Mouse (Mus musculus): Measurements from ENCODE around the gene Tdrd1. TPM values are rescaled to one million over a fixed set of nuclear protein-coding genes. Genes with fewer than 3 reads are reported as not detected.
"Not testable (repeated sequence)": the region's sequence is repeated elsewhere in the genome, so short reads cannot be mapped to it uniquely, and the experiment has no call there.

Gene Tdrd1
- under 1 TPM; 0.28 to 0.44 TPM for total RNA-seq (2021)
- long read RNA-seq, experiment 1 = 0 reads
- long read RNA-seq, experiment 2 = 0 reads

DNA sequence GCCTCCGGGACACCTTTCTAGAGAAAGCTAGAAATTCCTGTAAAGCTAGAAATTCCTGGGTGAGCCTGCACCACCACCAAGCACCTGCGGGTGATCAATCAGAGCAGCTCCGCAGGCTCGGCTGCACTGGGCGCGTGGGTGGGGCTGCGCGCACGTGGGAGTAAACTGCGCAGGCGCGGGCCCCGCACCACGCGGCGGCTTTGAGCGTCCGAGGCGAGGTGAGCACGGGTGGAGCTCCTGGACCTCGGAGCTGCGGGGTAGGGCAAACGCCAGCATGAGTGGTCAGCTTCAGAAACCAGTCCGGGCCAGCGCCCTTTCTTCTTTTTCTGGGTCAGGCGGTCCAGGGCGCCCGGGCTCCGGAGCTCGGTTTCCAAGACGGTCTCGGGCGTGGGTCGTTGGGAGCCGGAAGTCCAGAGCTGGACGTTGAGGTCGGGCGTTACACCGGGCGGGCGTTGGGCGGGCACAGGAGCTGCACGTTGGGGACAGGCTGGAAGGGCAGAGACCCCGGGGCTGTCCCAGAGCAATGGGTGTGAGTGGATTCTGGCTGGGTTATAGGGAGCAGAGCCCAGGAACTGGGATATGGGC, at the start of gene Tdrd1:
TSS of gene Tdrd1 (plus strand) at position 163 of the 585 bp plus-strand sequence.
- DNase-seq (ENCODE audit: low spot score in 2 of 2) = no peak

DNA sequence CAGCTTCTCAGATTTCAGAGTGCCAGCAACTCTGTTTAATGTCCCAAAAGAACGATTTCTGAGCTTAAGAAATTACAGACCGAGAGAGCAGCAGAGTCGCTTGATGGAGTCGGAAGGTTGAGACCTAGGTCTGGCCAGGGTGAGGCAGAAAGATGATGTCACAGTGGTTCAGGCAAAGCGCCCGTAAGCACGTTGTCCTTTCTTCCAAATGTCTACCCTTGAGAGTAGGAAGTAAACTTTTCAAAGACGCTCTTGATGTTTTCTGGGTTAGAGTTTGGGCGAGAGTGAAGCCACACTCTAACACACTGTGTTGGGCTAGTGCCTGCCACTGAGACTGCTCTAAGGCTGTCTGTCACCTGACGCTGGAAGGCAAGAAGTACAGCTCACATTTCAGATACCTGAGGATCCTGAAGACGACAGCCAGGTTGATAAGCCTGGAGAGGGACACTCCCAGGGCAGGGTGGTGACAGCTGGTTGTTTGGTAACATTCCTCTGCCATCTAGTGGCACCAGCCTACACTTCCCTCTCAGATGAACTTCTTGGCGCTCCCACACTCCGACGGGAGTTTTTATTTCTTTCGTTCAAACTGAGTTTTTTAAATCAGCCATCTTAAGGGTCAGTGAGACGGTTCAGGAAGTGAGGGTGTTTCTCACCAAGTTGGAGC, 49.2 kb upstream of the Tdrd1 start:
- DNase-seq (ENCODE audit: low spot score in 2 of 2) = peak; percentile 44 to 51

DNA sequence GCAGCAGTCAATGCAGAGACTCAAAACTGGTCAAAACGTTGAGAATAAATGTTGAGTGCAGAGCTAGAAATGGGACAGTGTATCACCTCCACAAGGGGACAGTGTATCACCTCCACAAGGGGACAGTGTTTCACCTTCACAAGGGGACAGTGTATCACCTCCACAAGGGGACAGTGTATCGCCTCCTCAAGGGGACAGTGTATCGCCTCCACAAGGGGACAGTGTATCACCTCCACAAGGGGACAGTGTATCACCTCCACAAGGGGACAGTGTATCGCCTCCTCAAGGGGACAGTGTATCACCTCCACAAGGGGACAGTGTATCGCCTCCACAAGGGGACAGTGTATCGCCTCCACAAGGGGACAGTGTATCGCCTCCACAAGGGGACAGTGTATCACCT, 47.5 kb upstream of the Tdrd1 start:
- DNase-seq (ENCODE audit: low spot score in 2 of 2) = not testable (repeated sequence)

DNA sequence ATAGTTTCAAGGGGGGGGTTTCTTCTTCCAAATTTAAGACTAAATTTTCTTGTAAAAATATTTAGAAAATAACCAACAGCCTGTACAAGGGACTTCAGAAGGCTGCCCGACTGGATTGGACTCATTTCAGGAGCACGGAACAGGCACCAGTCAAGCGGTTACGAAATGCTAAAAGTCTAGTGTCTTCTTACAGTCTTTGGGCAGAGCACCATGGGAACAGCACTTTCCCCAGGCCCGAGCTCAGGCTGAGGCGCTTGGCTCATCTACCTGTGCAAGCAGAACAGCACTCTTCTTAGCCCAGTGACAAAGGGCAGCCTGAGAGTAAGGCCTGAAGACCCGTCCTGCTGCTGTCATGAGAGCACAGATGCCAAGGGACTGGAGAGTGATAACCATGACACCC, 38.1 kb upstream of the Tdrd1 start:
- DNase-seq (ENCODE audit: low spot score in 2 of 2) = no peak

DNA sequence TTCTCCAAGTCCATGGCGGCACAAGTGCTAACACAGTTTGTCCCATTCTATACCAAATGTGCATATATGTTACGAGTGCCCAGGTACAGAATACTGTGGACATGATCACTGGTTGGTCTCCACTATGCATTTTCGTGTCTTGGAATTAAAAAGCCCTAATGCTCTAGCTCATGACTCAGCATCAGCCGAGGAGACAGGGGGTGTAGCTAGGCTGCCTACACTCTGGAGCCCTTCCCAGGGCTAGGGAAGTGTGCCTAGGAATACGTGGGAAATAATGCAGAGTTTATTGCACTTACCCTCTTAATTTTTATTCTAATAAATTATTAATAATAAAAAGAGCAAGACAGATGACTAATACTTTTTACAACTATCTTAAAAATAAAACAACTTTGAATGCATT, 37.1 kb upstream of the Tdrd1 start:
- DNase-seq (ENCODE audit: low spot score in 2 of 2) = peak in 1 of 2 experiments; percentile 18

DNA sequence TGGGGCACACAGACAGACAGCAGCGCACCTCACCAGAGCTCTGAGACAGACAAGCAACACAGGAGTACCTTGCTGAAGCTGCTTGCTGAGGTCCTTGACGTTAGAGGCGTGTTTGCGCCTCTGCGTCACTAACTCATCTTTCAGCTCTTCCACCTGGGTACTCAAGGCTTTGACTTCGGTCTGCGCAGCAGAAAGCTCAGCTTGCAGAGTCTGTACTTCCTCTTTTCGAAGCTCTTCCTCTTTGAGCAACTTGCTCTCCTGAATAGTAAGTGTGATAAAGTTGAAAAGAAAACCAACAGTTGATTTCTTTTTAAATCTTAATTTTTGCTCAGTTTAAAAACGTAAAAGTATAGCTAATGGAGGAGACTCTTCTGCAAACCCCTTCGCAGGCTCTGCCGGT, 28.6 kb upstream of the Tdrd1 start:
- DNase-seq (ENCODE audit: low spot score in 2 of 2) = no peak

DNA sequence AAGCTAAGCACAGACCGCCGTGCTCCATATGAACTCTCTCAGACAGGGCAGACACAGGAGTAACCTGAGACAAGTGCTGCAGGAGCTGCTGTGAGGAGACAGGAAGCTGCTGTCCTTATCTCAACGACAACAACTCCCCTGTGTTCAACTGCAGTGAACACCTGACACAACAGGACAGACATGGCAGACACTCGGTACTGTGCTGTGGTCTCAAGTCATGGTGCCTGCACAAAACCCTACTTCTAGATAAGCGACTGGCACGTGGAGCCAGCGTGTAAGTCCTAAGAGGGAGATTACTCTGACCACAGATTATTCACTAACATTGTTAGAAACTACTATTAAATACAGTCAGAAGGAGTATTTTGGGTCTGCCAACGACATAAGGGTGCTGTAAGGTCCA, 25.8 kb upstream of the Tdrd1 start:
- DNase-seq (ENCODE audit: low spot score in 2 of 2) = no peak

DNA sequence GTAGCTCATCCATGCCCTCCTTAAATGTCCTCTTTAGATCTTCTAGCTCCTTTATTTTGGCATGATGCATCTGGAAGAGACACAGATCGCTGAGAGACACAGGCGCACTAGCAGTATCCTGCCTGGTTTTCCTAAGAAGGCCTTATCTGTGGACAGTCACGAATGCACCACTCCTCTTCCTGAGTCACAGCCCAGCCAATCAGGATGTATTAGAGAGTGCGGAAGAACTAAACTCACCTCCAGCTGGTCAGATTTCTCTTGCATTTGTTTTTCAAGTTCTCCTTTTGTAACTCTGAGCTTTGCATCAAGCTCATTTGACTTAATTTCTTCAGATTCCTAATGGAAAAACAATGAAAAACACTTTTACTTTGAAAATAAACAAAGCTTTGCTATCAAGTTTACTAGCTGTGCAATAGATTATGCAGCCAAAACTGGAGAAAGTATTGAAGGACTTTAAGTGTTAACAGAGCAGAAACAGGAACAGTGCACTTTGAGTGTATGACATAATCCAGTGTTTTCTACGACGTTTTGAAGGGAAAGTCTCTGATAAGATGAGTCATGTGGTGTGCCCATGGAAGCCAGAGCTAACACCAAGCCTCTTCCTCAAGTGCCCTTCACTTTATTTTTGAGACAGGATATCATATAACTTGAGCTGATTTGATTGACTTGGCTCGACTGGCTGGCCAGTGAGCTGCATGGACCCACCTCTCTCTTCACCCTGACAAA, 24.9 kb upstream of the Tdrd1 start:
- no peak for DNase-seq (ENCODE audit: low spot score in 2 of 2)

DNA sequence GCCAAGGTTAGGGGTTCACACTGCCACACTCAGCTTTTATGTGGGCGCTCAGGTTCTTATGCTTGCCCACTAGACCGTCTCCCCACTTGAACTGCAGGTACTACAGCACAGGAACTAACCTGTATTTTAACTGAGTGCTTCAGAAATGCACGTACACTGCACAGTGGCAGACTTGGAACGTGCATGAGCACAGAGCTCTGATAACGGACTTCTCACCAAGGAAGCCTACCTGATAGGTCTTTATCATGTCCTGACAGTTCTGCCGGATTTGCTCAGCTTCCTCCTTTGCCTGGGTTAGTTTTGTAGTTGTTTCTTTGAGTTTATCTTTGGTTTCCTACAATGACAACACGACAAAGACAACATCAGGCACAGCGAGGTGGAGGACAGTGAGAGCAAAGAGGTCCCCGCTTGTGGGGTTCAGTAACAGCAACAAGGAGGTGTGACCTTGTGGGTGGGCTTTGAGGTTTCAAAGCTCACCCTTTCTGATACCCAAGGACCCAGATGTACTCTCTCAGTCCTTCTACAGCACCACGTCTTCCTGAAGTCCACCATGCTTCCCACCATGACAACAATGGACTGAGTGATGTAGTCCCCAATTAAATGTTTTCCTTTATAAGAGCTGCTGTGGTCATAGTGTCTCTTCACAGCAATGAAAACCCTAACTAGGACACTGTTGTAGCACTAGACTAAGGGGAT, 24.2 kb upstream of the Tdrd1 start:
- DNase-seq (ENCODE audit: low spot score in 2 of 2) = no peak

DNA sequence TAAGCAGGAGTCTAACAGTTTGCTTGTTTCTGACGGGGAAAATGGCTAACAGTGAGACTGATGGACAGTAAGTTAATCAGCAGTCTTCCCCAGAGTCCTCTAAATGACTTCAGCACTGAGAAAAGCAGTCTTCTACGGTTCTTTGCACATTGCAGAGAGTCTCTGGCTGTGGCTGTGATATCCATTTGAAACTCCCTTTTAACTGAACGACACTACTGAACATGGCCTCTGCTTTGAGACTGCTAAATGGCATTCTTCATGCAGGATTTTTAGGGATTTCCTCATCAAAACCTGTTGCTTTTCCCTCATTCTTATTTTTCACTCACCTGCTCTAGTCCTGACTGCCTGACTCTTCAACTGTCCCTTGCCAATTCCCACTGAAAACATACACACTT, 23.7 kb upstream of the Tdrd1 start:
- DNase-seq (ENCODE audit: low spot score in 2 of 2) = no peak

DNA sequence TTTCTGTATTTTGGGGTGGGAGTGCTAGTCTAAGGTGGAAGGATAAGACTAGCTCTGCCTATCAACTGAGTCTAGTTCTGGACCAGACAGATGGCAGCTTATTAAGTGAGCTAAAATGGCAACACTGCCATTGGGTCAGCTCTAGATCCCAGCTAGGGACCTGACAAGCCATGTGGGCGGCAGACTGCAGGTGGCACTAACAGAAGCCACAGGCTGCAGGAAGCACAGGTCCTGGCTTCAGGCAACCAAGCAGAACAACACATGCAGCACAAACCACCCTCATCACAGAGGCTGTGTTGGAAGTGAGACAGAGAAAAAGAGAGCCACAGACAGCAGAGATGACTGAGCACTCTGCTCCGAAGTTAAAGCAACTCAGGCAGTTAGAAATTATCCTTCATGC, 20.6 kb upstream of the Tdrd1 start:
- DNase-seq (ENCODE audit: low spot score in 2 of 2) = no peak

DNA sequence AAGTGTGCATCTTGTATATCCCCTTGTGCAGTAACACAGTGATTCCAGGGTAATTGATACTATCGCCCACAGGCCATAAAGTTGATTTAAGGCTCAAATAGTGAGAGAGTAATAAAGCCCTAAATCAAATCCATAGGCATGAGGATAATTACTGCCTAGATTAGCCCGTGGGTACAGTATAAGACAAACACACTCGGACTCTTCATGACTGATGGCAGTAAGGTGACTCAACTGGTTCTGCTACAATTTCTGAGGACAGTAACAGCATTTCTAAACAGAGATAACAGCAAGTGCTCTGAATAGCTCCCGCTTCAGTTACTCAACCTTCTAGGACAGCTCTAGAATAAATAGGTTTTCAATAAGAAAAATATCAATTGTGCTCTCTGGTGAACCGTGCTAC, 18.9 kb upstream of the Tdrd1 start:
- DNase-seq (ENCODE audit: low spot score in 2 of 2) = no peak

DNA sequence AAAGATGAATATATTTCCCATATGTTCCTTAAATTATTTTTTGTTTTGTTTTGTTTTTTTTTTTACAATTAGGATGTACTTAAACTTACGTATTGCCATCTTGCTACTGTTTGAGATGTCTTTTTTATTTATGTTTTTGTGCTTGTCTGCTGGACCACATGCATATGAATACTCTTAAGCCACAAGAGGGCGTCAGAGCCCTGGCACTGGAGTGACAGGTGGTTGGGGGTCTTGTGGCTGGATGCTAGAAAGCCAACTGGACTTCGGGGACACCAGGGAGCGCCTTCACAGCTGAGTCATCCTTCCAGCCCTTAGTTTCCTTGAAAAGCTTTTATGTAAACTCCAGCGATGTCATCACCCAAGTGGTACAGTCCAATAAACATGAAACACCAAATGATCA, 17.2 kb upstream of the Tdrd1 start:
- DNase-seq (ENCODE audit: low spot score in 2 of 2) = no peak

DNA sequence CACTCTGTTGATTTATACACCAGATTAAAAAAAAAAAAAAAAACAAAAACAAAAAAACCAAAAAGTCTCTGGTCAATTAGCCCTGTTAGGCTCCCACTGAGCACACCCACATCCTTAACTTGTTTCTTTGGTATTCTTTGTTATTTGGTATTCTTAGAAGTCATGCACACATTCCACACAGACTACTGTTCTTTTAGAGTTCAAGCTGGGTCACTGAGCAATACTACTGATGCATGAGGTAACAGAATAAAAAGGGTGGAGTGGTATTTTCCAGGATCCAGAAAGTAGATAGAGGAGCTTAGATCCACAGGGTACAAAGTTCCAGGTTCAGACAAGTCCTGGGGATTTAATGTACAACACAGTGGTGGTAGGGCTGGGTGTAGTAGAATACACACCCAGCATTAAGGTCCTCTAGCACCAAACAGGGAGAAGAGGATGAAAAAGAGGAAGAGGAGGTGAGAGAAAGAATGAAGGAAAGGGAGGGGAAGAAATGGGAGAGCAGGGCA, 15.3 kb upstream of the Tdrd1 start:
- DNase-seq (ENCODE audit: low spot score in 2 of 2) = no peak

DNA sequence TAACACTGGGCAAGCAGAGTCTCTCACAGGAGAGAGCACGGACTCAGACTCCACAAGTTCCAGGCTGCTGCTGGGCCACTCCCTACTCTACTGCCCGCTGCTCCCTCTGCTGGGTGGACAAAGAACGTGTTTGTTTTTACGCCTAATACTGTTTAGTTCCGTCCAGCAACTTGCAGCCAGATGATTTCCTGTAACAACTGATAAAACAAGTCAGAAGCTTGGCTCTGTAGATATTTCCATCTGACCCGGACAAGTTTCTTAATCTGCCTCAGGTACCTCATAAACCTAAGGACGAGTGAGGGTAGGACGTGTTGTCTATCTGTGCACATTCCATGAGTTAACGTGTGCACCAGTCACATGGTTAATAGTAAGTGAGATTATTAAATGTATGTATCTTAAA, 14.4 kb upstream of the Tdrd1 start:
- DNase-seq (ENCODE audit: low spot score in 2 of 2) = peak in 1 of 2 experiments; percentile 44

DNA sequence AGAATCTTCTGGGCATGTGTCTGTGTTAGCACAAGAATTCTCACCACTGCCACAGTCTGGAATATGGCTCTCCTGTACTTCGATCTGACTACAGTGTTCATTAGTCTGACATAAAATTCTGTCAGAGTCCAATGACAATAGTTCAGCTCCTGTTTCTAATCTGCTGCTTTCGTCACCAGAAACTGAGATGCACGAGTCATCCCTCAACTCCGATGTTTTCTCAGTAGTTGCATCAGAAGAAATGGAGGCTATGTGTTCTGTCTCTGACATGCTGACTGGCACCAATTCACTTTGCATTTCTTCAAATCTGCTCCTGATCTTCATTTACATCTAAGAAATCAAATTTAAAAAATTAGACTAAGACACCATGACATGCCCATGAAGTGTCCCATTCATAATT, 12.6 kb upstream of the Tdrd1 start:
- DNase-seq (ENCODE audit: low spot score in 2 of 2) = no peak

DNA sequence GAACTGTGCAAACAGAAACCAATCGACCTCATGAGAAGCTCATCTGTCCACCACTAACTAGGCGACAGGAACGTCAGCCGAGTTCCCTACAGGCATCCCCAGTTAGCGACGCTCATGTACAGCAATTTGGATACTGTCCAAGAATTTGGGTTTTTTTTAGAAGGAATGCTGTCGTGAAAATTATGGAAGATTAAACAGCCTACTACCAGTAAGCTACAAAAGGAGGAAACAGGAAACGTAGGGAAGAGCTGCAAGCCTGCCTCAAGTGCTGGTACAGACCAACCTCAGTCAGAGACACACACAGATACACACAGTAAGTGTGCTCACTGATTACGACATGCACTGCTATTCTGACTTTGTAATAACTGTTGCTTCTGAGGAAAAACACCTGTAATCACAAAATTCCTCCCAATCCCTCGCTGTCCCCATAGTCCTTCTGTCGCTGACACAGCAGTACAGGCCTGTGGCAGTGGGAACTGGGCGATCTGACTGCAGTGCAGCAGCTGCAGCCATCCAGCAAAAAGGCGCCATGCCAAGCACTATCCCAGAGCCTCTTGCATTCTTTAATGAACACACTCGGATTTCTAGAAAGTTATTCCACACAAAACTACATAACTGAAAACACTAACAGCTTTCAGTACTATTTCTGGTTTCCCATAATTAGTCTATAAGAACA, 8.0 kb upstream of the Tdrd1 start:
- peak; percentile 33 to 41 for DNase-seq (ENCODE audit: low spot score in 2 of 2)

DNA sequence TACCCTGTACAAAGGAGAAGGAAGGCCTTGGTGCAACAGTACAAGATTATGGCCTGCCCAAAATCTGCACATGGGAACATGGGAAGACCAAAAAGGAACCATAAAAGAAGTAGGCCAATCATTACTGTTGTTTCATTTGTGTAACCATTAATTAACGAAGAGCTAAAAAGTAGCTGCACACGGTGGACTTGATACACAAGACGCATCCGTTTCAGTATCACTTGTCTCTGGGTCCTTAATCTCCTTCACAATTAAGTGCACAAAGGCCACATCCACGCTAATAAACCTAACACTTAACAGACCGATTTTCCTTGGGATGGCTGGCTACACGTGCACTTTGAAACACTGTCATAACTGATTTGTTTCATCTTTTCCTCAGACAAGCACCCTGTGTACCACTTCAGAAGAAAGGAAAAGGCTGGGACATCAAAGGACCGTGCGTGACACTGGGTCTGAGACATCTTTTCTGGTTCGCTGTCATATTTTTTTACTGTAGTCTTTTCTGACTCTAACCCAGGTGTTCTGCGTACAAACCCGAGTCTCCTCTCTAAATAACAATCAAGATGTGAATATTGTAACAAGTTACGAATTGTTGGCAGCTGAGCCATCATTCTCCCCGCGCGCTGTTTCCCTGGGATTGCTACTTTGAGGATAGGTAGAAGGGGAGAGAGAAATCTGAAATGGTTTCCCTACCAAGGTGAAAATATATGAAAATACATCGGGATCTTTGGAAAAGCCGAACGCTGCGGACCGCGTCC, 4.8 kb upstream of the Tdrd1 start:
- no peak for DNase-seq (ENCODE audit: low spot score in 2 of 2)

DNA sequence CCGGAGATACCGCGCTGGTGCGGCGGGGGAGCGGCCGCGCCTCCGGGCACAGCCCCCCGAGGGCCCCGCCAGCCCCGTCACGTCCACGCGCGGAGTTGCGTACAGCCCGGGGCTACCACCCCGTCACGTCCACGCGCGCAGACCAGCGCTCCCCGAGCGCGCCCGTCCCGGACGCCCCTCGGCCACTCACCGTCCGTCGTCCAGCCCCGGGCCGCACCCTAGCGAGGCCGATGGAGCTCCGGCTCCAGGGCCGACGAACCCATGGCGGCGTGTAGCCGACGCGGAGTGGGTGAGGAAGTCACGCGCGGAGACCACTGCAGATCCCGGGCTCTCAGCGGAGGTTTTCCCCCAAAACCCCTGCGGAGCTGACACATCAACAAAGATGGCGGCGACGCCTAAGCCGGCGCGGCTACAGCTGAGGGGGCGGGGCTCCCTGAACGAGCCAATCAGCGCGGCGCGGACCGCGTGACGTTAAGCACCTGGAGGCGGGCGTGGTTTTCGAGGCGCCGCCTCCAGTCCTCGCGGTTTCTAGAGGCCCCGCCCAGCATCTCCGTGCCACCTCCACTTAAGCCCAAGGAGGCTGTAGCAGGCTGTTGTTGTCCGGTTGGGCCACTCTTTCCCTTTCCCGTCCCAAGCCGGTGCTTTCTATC, 4.1 kb upstream of the Tdrd1 start, which contains the start of gene Ccdc186:
TSS of gene Ccdc186 (minus strand) at position 393 of the 650 bp plus-strand sequence.
- peak; percentile 97 for DNase-seq (ENCODE audit: low spot score in 2 of 2)

DNA sequence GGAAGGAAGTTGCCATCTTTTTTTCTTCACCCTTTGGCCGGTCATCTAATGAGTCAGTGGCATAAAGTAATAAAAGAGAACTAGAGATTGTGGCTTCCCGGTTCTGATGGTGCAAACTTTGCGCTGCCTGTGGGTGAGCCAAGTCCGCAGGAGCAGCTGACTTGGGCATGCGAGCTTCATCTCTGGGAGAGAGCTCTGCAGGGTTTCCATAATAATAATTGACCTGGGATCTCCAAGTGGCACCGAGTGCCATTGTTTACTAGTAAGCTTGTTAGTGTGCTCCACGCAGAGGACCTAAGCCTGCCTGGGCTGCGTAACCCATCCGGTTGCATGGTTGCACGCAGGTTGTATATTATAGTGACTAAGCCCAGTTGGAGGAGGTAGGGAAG, 3.6 kb upstream of the Tdrd1 start:
- DNase-seq (ENCODE audit: low spot score in 2 of 2) = no peak
